Mouse (Mus musculus): ENCODE measurements around the gene Phactr3. TPM values are rescaled to one million over a fixed set of nuclear protein-coding genes. Genes with fewer than 3 reads are reported as not detected.

Gene Phactr3
- total RNA-seq, 1 experiment: 1.1 TPM

DNA sequence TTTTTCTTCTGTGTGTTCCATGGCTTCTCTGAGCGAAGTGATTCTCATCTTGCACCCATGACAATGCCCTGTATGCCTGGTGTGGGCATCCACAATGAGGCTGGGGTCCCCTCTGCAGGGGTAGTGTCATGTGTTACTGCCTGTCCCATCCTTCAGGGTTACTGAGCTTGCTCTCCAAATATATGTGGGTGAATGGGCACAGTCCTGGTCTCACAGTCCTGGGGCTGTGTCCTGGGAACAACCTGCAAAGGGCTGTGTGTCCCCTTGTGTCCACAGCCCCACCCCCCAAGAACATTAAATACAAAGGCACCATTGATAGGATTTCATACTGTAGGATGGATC, 185.4 kb downstream of the Phactr3 start:
- no peak overlapping the region for H3K27ac ChIP-seq (ENCODE audit: insufficient read depth, low read depth, low read length, poor library complexity, severe bottlenecking)
- no peak overlapping the region for H3K9ac ChIP-seq (ENCODE audit: insufficient read depth, low read depth, low read length, poor library complexity, severe bottlenecking)
- no peaks in the 10 kb centered on the region for H3K9me3 ChIP-seq (ENCODE audit: control insufficient read depth, insufficient read depth, low read depth, low read length)
- in situ Hi-C loops (cut with MboI; ENCODE audit: low sequenced_read_pairs in 2 of 2, unreplicated experiment in 2 of 2): no loop called here
- H3K36me3 ChIP-seq (ENCODE audit: control insufficient read depth, insufficient read depth, low read length, poor library complexity, severe bottlenecking): no peaks in the 10 kb centered on the region
- no peak for DNase-seq (ENCODE audit: low read depth, low spot score)
- no peak overlapping the region for H3K4me3 ChIP-seq (ENCODE audit: insufficient read depth in 1 of 2, low read depth in 1 of 2, low read length in 2 of 2, poor library complexity in 1 of 2, severe bottlenecking in 1 of 2)
- no peaks in the 10 kb centered on the region for H3K4me1 ChIP-seq (ENCODE audit: control insufficient read depth in 2 of 2, insufficient read depth in 2 of 2, low read length in 2 of 2, poor library complexity in 1 of 2)
- TF ChIP-seq MAFK (IDR thresholded peaks at IDR 0.05; ENCODE audit: insufficient read depth, low read depth, low read length) (no peak), CHD2 (IDR thresholded peaks at IDR 0.05; ENCODE audit: low read depth, low read length) (no peak), HCFC1 (IDR thresholded peaks at IDR 0.05; ENCODE audit: borderline replicate concordance, insufficient read depth, low read length) (no peak), ZNF384 (IDR thresholded peaks at IDR 0.05; ENCODE audit: low read depth, low read length) (no peak), ZC3H11A (IDR thresholded peaks at IDR 0.05; ENCODE audit: borderline replicate concordance, low read depth, low read length) (no peak)

GRCm38 (mm10) chr2:178304669-178305068, 185.9 kb downstream of the Phactr3 start:
- in situ Hi-C loops (cut with MboI; ENCODE audit: low sequenced_read_pairs in 2 of 2, unreplicated experiment in 2 of 2): no loop called here
- no peak for DNase-seq (ENCODE audit: low read depth, low spot score)
- TF ChIP-seq ZNF384 (IDR thresholded peaks at IDR 0.05; ENCODE audit: low read depth, low read length): no peak
- no peak for TF ChIP-seq MAFK (IDR thresholded peaks at IDR 0.05; ENCODE audit: insufficient read depth, low read depth, low read length)
- TF ChIP-seq ZC3H11A (IDR thresholded peaks at IDR 0.05; ENCODE audit: borderline replicate concordance, low read depth, low read length): no peak
- TF ChIP-seq CHD2 (IDR thresholded peaks at IDR 0.05; ENCODE audit: low read depth, low read length): no peak
- no peak for TF ChIP-seq HCFC1 (IDR thresholded peaks at IDR 0.05; ENCODE audit: borderline replicate concordance, insufficient read depth, low read length)
- Histone ChIP-seq H3K36me3 (ENCODE audit: control insufficient read depth, insufficient read depth, low read length, poor library complexity, severe bottlenecking) (no peaks in the 10 kb centered on the region), H3K4me1 (ENCODE audit: control insufficient read depth in 2 of 2, insufficient read depth in 2 of 2, low read length in 2 of 2, poor library complexity in 1 of 2) (no peaks in the 10 kb centered on the region), H3K4me3 (ENCODE audit: insufficient read depth in 1 of 2, low read depth in 1 of 2, low read length in 2 of 2, poor library complexity in 1 of 2, severe bottlenecking in 1 of 2) (no peak overlapping the region), H3K9me3 (ENCODE audit: control insufficient read depth, insufficient read depth, low read depth, low read length) (no peaks in the 10 kb centered on the region), H3K27ac (ENCODE audit: insufficient read depth, low read depth, low read length, poor library complexity, severe bottlenecking) (no peak overlapping the region), H3K9ac (ENCODE audit: insufficient read depth, low read depth, low read length, poor library complexity, severe bottlenecking) (no peak overlapping the region)

- Histone ChIP-seq H3K27ac (ENCODE audit: insufficient read depth, low read depth, low read length, poor library complexity, severe bottlenecking) (no peak overlapping the region), H3K36me3 (ENCODE audit: control insufficient read depth, insufficient read depth, low read length, poor library complexity, severe bottlenecking) (no peaks in the 10 kb centered on the region), H3K4me3 (ENCODE audit: insufficient read depth in 1 of 2, low read depth in 1 of 2, low read length in 2 of 2, poor library complexity in 1 of 2, severe bottlenecking in 1 of 2) (no peak overlapping the region), H3K9me3 (ENCODE audit: control insufficient read depth, insufficient read depth, low read depth, low read length) (no peaks in the 10 kb centered on the region), H3K9ac (ENCODE audit: insufficient read depth, low read depth, low read length, poor library complexity, severe bottlenecking) (no peak overlapping the region), H3K4me1 (ENCODE audit: control insufficient read depth in 2 of 2, insufficient read depth in 2 of 2, low read length in 2 of 2, poor library complexity in 1 of 2) (no peaks in the 10 kb centered on the region)
- TF ChIP-seq CHD2 (IDR thresholded peaks at IDR 0.05; ENCODE audit: low read depth, low read length) (no peak), ZNF384 (IDR thresholded peaks at IDR 0.05; ENCODE audit: low read depth, low read length) (no peak)
- DNase-seq (ENCODE audit: low read depth, low spot score): no peak
- in situ Hi-C loops (cut with MboI; ENCODE audit: low sequenced_read_pairs in 2 of 2, unreplicated experiment in 2 of 2): no loop called here
Measured at GRCm38 (mm10) chr2:178313539-178313938, 194.8 kb downstream of the Phactr3 start.

DNA sequence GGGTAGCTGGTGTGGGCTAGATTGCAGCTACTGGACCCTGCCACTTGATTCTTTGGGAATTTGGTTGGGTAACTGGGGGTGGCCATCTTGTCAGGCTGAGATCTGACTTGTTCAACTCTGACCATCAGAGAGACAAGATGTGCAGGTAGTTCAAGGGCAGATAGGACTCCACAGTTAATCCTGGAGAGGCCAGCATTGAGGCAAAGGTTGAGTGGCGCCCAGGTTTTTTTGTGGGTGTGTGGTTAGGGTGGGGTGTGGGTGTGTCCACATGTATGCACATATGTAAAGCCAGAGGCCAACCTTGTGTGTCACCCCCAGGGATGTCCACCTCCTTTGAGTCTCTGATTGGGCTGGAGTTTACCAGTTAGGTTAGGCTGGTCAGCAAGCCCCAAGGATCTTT, 197.5 kb downstream of the Phactr3 start:
- Histone ChIP-seq H3K9me3 (ENCODE audit: control insufficient read depth, insufficient read depth, low read depth, low read length) (no peaks in the 10 kb centered on the region), H3K4me1 (ENCODE audit: control insufficient read depth in 2 of 2, insufficient read depth in 2 of 2, low read length in 2 of 2, poor library complexity in 1 of 2) (no peaks in the 10 kb centered on the region), H3K36me3 (ENCODE audit: control insufficient read depth, insufficient read depth, low read length, poor library complexity, severe bottlenecking) (no peaks in the 10 kb centered on the region), H3K27ac (ENCODE audit: insufficient read depth, low read depth, low read length, poor library complexity, severe bottlenecking) (no peak overlapping the region; the same call in 1 of the 2 replicates), H3K4me3 (ENCODE audit: insufficient read depth in 1 of 2, low read depth in 1 of 2, low read length in 2 of 2, poor library complexity in 1 of 2, severe bottlenecking in 1 of 2) (no peak overlapping the region), H3K9ac (ENCODE audit: insufficient read depth, low read depth, low read length, poor library complexity, severe bottlenecking) (no peak overlapping the region)
- TF ChIP-seq ZNF384 (IDR thresholded peaks at IDR 0.05; ENCODE audit: low read depth, low read length) (no peak), CHD2 (IDR thresholded peaks at IDR 0.05; ENCODE audit: low read depth, low read length) (no peak)
- no peak for DNase-seq (ENCODE audit: low read depth, low spot score)
- in situ Hi-C loops (cut with MboI; ENCODE audit: low sequenced_read_pairs in 2 of 2, unreplicated experiment in 2 of 2): no loop called here

DNA sequence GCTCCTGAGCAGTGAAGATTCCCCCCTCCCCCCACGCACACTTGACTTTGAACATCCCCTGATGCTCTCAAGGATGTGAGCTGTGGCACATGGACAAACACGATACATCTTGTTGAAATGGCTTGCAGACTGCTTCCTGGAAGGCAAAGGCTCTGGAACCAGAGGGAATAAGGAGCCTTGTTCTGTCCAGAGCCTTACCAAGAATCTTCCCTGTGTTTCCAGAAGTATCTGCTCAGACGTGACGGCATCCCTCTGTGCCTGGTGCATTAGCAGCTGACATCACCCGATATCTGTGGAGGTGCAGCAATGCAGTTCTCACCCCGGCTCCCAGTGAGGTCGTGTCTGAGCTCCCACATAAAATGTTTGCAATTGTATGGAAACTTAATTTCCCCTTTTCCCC, 201.0 kb downstream of the Phactr3 start:
- TF ChIP-seq MAFK (IDR thresholded peaks at IDR 0.05; ENCODE audit: insufficient read depth, low read depth, low read length) (no peak), CHD2 (IDR thresholded peaks at IDR 0.05; ENCODE audit: low read depth, low read length) (no peak), ZC3H11A (IDR thresholded peaks at IDR 0.05; ENCODE audit: borderline replicate concordance, low read depth, low read length) (no peak), HCFC1 (IDR thresholded peaks at IDR 0.05; ENCODE audit: borderline replicate concordance, insufficient read depth, low read length) (no peak), ZNF384 (IDR thresholded peaks at IDR 0.05; ENCODE audit: low read depth, low read length) (no peak)
- in situ Hi-C loops (cut with MboI; ENCODE audit: low sequenced_read_pairs in 2 of 2, unreplicated experiment in 2 of 2): no loop called here
- H3K36me3 ChIP-seq (ENCODE audit: control insufficient read depth, insufficient read depth, low read length, poor library complexity, severe bottlenecking): no peaks in the 10 kb centered on the region
- DNase-seq (ENCODE audit: low read depth, low spot score): no peak
- no peaks in the 10 kb centered on the region for H3K9me3 ChIP-seq (ENCODE audit: control insufficient read depth, insufficient read depth, low read depth, low read length)
- no peak overlapping the region for H3K4me3 ChIP-seq (ENCODE audit: insufficient read depth in 1 of 2, low read depth in 1 of 2, low read length in 2 of 2, poor library complexity in 1 of 2, severe bottlenecking in 1 of 2)
- H3K9ac ChIP-seq (ENCODE audit: insufficient read depth, low read depth, low read length, poor library complexity, severe bottlenecking): no peak overlapping the region
- no peaks in the 10 kb centered on the region for H3K4me1 ChIP-seq (ENCODE audit: control insufficient read depth in 2 of 2, insufficient read depth in 2 of 2, low read length in 2 of 2, poor library complexity in 1 of 2)
- H3K27ac ChIP-seq (ENCODE audit: insufficient read depth, low read depth, low read length, poor library complexity, severe bottlenecking): no peak overlapping the region

Measured in ES-E14 (cell line).